ENCODE assay signal across 8 mouse cellular contexts in the genomic region with DNA sequence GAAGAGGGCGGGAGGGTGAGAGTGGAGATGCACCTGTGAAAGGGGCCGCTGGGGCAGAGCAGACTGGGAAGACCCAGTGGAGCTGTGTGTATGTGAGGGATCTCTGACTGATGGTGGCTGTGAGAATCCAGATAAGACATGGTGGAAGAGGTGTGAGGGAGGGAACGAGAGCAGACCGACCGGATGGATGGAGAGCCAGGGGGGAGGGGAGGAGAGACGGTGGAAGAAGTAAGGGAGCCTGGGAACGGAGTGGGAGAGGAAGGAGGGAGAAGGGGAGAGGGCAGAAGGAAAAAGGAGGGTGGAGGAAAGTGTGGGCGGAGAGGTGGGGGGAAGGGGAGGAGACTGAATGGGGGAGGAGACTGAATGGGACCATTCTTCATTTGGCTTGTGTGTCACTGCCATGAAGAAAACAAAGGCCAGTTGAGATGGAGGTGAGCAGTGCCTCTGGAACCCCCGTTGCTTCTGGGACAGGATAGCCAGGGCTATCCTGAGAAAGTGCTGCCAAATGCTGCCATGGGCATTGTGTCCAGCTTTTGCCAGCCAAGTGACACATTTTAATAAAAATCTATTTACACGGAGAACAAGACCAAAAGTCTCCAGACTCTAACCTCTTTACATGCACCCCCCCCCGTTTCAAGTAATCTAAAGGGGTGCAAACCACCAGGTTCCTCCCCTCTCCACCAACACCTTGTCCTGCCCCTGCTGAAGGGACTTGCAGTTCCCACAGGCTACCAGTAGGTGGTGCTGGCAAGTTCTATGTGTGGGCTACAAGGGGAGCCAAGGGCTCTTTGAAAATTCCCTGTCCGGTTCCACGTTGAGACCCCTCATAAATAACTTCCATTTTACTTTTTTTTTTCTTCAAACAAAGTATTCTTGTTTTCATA.
DNase-seq lines count a peak whose midpoint lies in the region; ATAC-seq lines count a peak whose summit lies in the region.

No protein-coding gene starts in this region.

- no peak overlapping the region for H3K4me2 ChIP-seq in intestine, embryonic 15.5 days (replicated peaks)

- DNase-seq in adrenal gland, adult (ENCODE audit: inconsistent age in 2 of 2, low spot score in 1 of 2): peak; percentile 83 to 94
- DNase-seq in cerebellum, postnatal 36 days: peak; percentile 87 to 88
- DNase-seq in gastrocnemius, postnatal 10 days: peak; percentile 79
- DNase-seq in left cerebral cortex, postnatal 25 days (ENCODE audit: low spot score in 2 of 2): peak; percentile 62 to 76
- DNase-seq in mesoderm, embryonic 11.5 days (ENCODE audit: low read depth, low spot score): peak; percentile 89
- peak; percentile 61 for DNase-seq in skeletal muscle tissue, adult 2 months (ENCODE audit: low read depth, low spot score)
- DNase-seq in yolk sac, embryonic 10.5 days (ENCODE audit: low spot score): peak; percentile 66

- intact Hi-C loops in left cerebral cortex, postnatal 25 days (cut with DNase I): loop anchor here (2.0 to 5.0 kb wide), 2 partner anchors 182 to 275 kb away; no protein-coding TSS in a partner anchor

- no peak overlapping the region for H3K9ac ChIP-seq in intestine, embryonic 15.5 days

- no peaks in the 10 kb centered on the region for H3K36me3 ChIP-seq in intestine, embryonic 15.5 days

- H3K27ac ChIP-seq in intestine, embryonic 15.5 days: no peak overlapping the region

- H3K27me3 ChIP-seq in intestine, embryonic 15.5 days (replicated peaks): 0 out of 2 replicates have a peak, but pooled peaks cover 2% of the 10 kb centered on the region

- no peaks in the 10 kb centered on the region for H3K4me1 ChIP-seq in intestine, embryonic 15.5 days (replicated peaks)

- no peaks in the 10 kb centered on the region for H3K9me3 ChIP-seq in intestine, embryonic 15.5 days

- H3K4me3 ChIP-seq in intestine, embryonic 15.5 days (replicated peaks): no peak overlapping the region

- WGBS in intestine, embryonic 15.5 days: 18% methylated on average over 13 of the region's 13 CpGs

- 0 out of 2 replicates have a peak, but pooled peaks have one; percentile 67 for ATAC-seq in intestine, embryonic 15.5 days
